Mouse (Mus musculus) c-Kit-positive CD71-positive TER-119-negative erythroid progenitor cells, embryonic 14.5 days (primary cell): ENCODE data around the gene Hs3st1.
"Not testable (repeated sequence)": the region's sequence is repeated elsewhere in the genome, so short reads cannot be mapped to it uniquely, and the experiment has no call there.

Experiments
- DNase-seq: peaks from one replicate; pipeline ENCODE4 v3.0.0-alpha.2; 2013; ENCODE audit warnings: low read depth

Gene Hs3st1

GRCm38 (mm10) chr5:39755375-39755774, at the start of gene Hs3st1:
Gene Hs3st1 (minus strand): TSS chr5:39755475.
- not testable (repeated sequence) for DNase-seq

DNA sequence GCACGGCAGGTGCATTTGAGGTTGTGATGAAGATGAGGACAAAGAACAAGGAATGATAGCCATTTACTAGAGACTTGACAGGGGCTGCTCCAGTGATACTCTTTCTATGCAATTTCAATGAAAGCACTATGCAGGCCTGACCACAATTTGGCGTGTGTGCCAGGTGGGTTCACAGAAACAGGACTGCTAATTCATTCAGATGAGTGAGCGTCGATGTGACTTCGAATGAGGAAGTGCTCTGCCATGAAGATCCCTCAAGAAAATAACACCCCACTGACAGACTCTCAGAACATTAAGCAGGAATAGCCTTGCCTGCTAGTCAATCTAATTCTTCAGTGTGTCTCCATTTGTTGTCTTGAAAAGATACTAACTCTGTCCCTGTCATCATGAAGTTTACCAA, 49.4 kb upstream of the Hs3st1 start:
- no peak for DNase-seq

GRCm38 (mm10) chr5:39803941-39804340, 48.7 kb upstream of the Hs3st1 start:
- no peak for DNase-seq

GRCm38 (mm10) chr5:39803457-39803856, 48.2 kb upstream of the Hs3st1 start:
- no peak for DNase-seq

DNA sequence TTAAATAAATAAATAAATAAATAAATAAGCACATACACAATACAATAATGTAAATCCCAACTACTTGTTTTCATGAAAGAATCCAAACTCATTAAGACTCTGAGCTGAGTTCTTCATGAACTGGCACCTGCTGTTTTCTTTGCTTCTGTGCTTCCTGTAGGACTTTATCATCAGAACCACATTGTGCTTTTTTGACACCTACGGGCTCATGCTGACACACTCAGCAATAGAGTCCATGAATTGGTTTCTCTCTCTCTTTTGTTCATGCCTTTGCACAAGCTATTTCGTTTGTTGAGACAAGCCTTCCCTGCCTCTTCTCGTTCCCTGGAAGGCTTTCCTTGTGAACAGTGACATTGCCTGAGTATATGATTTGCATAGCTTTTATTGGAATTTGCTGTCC, 46.8 kb upstream of the Hs3st1 start:
- no peak for DNase-seq

DNA sequence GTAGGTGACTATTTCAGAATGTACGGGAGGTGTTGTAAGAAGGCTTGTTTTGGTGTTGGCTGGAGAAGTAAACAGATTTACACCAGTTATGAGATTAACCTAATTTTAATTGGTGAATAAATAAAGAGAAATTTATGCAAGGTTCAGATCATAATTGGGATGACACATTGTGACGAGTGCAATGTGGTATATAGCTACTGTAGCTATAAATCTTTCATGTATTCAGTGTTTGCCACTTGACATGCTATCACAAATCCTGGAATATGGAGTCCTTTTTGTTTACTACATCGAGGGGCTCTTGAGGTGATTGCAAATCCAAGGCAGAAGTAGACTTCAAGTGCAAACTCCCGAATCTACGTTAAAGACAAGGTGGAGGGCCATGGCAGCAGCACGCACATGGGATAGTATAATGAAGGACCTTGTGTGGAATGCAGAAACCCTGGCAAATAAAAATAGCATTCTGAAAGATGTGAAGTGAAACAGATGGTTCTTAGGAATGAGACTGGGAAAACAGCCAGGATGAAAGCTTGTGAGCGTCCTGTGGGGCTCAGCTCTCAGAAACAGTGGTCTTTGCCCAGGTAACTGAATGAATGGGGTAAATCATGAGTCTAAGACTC, 21.9 kb upstream of the Hs3st1 start:
- no peak for DNase-seq

- no peak for DNase-seq
These were observed 16.5 kb upstream of the Hs3st1 start for GRCm38 (mm10) chr5:39771680-39772348.

GRCm38 (mm10) chr5:39761682-39762456, 6.6 kb upstream of the Hs3st1 start:
- DNase-seq, result no peak

- DNase-seq, result no peak
These were observed 3.7 kb upstream of the Hs3st1 start for GRCm38 (mm10) chr5:39758890-39759475.

DNA sequence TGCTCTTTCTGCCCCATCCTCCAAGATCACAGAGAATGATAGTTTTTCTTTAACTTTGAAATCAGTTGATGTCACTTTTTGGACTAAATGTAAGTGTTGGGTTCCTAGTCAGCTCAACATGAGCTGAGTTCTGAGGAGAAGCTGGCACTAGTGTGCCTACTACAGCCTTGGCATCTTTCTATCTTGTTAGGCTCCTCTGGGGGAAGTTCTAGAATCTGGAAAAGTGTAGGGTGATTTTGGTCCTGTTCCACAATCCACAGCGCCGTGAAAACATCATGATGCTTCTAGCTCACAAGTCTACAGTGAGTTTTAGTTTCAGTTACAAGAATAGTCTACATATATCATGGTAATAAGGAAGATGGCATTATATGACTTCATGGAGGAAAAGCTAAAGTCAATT, 18.4 kb downstream of the Hs3st1 start:
- DNase-seq, result no peak

DNA sequence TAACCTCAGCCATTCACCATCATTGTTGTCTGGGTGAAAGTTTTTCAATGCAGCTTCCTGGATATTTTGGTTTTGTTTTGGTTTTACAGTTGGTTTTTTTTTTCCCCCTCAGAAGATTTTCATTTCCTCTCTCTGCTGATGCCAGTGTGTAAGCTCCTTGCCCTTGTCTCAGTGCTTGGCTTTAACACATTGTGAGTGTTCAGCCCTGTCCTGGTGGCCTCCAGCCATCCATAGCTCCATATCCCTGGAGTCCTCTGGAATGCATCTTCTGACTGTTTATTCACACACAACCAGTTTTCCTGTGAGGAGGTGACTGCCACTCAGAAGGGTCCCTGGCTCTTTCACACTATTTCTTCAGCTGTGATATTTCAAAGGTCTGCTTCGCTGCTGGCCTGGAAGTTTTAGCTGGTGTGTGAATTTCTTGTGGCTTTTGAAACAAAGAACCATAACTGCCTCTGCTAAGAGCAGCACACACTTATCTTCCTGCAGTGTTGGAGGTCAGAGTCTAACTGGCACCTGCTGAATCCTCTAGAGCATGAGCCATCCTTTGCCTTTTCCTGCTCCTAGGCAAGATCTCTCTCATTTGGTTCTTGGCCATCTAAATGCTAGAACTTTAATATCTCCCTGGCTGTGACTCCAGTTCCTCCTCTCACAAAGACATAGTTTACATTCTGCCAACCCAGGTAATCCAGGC, 21.4 kb downstream of the Hs3st1 start:
- no peak for DNase-seq

DNA sequence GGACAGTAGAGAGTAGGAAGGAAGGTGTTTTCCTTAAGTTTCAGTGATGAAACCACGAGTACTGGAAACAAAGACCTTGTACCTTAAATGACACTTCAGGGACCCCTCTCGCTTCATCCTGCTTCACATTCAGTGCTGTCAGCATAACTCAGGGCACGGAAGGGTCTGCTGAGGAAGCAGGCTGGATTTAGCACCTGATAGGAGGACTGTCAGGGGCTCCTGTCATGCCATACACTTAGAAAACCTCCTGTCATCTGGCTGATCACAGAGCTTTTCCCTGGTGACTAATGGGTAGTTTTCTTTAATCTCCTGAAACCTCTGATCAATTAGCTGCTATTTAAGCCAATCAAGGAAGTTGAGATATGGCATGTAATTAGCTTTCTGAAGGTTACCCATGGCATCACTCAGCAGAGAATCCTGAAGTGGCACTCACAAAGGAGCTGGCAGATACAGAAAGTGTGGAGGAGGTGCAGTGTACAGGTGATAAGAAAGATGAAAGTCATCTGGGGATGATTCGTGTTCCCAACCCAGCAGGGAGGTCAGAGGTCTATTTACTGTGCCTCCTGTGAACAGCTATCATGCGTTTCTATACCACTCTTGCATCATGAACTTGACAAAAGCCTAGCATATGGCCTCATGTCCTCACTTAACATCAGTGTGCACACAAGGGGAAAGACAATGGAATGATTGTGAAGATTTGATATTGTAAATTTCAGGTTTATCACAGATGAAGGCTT, 22.1 kb downstream of the Hs3st1 start:
- no peak for DNase-seq

DNA sequence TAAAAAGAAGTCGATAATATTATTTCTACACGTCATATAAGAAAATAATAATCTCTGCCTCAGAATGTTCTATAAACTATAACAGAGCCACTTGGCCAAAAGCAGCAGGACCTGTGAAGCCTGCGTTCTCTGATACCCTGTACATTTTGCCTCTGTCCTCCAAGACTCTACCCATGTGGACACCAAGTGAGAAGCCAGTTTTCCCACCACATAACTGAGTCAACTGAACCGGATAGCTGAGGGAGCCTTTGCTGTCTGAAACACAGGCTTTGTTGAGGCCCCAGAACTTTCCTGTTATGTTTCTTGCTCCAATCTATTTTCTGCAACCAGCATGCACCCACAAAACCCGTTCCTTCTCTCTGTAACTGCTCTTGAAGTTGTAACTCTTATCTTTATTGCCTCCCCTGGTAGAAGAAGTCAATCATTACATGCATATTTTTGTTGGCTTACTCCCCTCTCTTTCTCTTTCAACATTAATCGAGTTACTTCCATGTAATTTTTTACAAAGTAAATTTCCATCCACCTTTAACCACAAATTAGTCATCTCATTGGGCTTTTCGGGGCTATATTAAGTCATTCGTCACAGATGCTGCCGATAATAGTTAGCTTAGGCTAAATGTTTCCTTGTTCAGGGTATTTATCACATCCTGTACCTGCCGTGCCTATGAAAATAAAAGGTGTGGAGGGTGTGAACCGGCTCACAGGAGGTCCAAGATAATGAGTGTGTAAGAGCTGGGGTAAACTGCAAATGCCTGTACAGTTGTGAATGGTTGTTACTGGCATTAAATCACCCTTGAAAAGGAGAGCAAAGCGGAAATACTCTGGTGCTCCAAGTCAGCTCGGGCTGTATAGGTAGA, 39.4 kb downstream of the Hs3st1 start:
- no peak for DNase-seq

- no peak for DNase-seq
These were observed 40.1 kb downstream of the Hs3st1 start for GRCm38 (mm10) chr5:39715193-39715592.

GRCm38 (mm10) chr5:39705539-39705938, 49.7 kb downstream of the Hs3st1 start:
- no peak for DNase-seq

- DNase-seq, result no peak
These were observed 94.4 kb downstream of the Hs3st1 start for GRCm38 (mm10) chr5:39660826-39661225.

DNA sequence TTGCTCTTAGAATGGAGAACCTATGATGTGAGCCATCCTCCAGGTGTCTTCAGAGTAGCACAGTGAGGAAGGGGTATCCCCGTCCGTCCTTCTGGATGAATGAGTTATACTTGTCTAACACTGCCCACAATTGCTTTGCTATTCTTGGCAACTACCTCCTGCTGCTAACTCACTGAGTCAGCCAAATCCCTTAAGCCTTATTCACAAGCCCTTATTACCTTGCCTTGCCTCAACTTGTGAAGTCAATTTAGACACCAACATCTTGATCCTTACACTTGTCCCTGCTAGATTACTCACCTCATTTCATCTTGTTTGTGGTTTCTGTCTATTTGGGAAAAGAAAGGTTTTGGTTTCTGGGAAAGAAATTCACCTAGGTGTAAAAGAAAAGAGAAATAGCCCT, 95.9 kb downstream of the Hs3st1 start:
- DNase-seq, result no peak

DNA sequence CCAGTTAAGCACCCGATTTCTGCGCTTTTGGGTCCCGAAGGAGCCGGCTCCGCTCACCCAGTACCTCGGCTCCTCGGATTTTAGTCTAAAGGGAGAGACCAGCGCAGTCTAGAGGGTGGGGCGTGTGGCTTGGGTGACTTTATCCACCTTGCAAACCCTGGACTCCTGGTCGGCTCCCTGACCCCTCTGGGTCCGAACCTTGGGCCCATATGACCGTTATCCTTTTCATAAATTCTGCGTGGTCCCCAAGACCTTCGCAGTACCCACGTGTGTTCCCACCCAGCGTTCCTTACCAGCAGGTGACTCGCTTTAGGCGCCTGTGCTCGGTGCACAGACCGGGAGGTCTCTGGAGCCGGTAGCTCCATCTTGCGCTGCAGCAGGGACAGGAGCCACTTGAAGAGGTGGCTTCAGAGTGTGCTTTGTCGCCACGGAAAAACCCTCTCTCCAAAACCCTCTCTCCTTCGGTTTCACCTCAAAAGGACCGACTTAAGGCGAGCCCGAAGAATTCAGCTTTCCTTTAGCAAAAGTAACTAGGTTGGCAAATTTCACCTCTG, 110.4 kb downstream of the Hs3st1 start:
- no peak for DNase-seq

DNA sequence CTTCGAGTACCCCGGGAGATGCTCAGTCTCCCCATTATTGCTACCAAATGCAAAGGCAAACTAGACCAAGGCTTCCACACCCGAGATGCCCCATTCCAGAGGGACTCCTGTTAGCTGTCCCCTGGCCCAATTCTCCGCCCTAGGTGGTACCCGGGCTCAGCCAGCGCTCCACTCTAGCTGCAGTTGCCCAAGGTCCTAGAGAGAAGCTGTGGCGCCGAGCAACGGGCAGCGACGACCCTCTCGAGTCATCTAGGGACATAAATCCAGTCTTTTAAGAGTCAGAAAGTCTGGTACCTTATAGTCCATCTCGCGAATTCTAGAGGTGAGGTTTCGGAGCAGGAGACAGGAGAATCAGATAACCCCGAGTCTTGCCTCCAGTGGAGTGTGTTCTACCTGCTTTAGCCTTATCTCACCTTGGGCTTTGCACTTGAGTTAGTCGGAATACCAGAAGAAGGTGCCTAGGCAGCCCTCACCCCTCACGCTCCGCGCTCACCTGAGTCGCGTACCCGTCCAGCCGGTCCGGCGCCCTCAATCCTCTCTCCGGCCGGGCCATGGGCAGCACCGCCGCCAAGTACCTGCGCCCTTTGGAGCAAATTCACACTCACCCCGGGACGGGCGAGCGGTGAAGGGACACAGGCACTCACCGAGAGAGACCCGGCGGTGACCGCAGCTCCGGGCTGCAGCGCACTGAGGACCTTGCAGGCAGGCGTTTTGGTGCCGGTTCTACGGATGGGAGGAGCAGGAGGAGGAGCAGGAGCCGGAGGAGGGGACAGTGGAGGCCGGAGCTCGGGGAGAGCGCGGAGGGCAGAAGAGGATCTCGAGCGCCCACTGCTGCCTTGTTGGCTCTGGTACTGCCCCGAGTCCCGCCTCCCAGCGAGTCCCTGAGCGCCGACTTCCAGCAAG, 111.1 kb downstream of the Hs3st1 start:
- no peak for DNase-seq
